Mouse (Mus musculus): ENCODE results near the gene Uba2. TPM values are rescaled to one million over a fixed set of nuclear protein-coding genes. Genes with fewer than 3 reads are reported as not detected.
"Not testable (repeated sequence)": the region's sequence is repeated elsewhere in the genome, so short reads cannot be mapped to it uniquely, and the experiment has no call there.

Gene Uba2
- polyA plus RNA-seq, 1 experiment from 2014 or later: 195 TPM

- Histone ChIP-seq H3K4me1 (replicated peaks) (no peaks in the 10 kb centered on the region; the same call in 1 of the 2 replicates), H3K9ac (no peak overlapping the region), H3K27ac (peak overlapping the region; percentile 23; the same call in 1 of the 2 replicates), H3K27me3 (no peaks in the 10 kb centered on the region), H3K9me3 (no peaks in the 10 kb centered on the region), H3K4me2 (no peak overlapping the region), H3K4me3 (no peak overlapping the region), H3K36me3 (peaks cover 19% of the 10 kb centered on the region)
- peak; percentile 30; the same call in 1 of the 2 replicates for ATAC-seq (ENCODE audit: low FRiP score)
- WGBS: 82% methylated on average over 6 of the region's 6 CpGs
Observed at GRCm38 (mm10) chr7:34122987-34123720, 46.2 kb downstream of the Uba2 start.

DNA sequence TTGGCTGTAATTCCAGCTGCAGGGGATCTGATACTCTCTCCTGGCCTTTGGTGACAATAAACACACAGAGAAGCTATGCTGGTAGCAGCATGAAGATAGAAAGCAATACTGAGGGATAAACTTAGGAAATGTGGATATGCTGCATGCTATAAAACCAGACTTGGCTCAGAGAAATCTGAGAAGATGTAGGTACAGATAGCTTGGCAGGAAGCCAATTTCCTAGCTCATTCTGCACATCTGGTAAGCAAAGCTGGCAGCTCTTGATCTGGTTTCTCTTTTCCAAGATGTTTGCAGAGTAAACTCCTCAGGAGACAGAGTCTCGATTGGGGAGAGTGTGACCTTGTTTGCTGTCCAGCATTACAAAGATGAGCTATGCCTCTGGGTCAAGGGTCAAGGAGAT is 48.8 kb downstream of the Uba2 start:
- peaks cover 32% of the 10 kb centered on the region for H3K36me3 ChIP-seq
- not testable (repeated sequence) for H3K4me1 ChIP-seq (replicated peaks); H3K9me3 ChIP-seq; ATAC-seq (ENCODE audit: low FRiP score); H3K27ac ChIP-seq; H3K9ac ChIP-seq; H3K4me2 ChIP-seq; H3K27me3 ChIP-seq; H3K4me3 ChIP-seq
- WGBS: 63% methylated on average over 1 of the region's 1 CpGs

DNA sequence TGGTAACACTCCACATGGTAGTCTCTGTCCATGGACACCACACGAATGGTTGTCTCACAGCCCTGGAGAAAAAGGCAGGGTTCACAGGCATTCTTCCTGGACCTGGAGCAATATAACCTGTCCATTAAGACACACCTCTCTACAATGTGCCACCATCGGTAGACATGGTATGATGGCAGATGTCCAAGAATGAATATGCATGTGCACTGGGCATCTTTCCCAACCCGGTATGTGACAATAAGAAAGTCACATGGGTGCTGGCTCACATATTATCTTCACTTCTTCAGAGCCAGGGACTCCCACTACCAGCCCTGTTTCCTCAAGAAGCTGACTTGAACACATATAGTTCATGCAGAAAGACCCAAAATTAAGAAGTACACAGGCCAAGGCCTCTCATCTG is 52.8 kb downstream of the Uba2 start:
- ATAC-seq (ENCODE audit: low FRiP score): no peak
- no peak overlapping the region for H3K4me2 ChIP-seq
- no peak overlapping the region for H3K9ac ChIP-seq
- no peak overlapping the region for H3K4me3 ChIP-seq
- H3K27ac ChIP-seq: no peak overlapping the region
- H3K9me3 ChIP-seq: no peaks in the 10 kb centered on the region
- H3K36me3 ChIP-seq: peaks cover 67% of the 10 kb centered on the region
- 82% methylated on average over 3 of the region's 3 CpGs for WGBS
- H3K27me3 ChIP-seq: no peaks in the 10 kb centered on the region
- no peaks in the 10 kb centered on the region for H3K4me1 ChIP-seq (replicated peaks)

GRCm38 (mm10) chr7:34109190-34109589 is 60.2 kb downstream of the Uba2 start:
- H3K4me3 ChIP-seq: no peak overlapping the region
- no peak overlapping the region for H3K27ac ChIP-seq
- 0 out of 2 replicates have a peak, but pooled peaks have one; percentile 29 for ATAC-seq (ENCODE audit: low FRiP score)
- no peaks in the 10 kb centered on the region for H3K9me3 ChIP-seq
- H3K36me3 ChIP-seq: peaks cover 46% of the 10 kb centered on the region
- H3K9ac ChIP-seq: no peak overlapping the region
- 69% methylated on average over 5 of the region's 5 CpGs for WGBS
- no peak overlapping the region for H3K4me2 ChIP-seq
- H3K27me3 ChIP-seq: no peaks in the 10 kb centered on the region
- 0 out of 2 replicates have a peak, but pooled peaks cover 2% of the 10 kb centered on the region for H3K4me1 ChIP-seq (replicated peaks)

DNA sequence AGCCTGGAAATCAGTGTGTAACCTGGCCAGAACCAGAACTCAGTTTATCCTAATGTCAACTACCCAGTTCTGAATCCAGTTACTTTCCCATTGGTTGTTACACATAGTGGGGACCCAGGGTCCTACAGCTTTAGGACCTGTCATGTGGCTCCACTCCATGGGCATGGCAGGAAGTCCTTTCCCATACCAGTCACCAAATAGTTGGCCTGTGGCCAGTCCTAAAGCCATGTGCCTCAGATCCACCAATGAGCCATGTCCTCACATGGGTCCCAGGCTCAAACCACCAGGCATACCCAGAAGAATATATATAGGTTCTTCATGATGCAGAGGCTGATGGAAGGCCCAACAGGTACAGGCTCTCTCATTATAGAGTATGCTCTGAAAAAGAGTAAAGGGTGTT is 68.1 kb downstream of the Uba2 start:
- Histone ChIP-seq H3K27me3 (no peaks in the 10 kb centered on the region), H3K36me3 (peaks cover 3% of the 10 kb centered on the region; the same call in 1 of the 2 replicates), H3K4me2 (no peak overlapping the region), H3K4me1 (replicated peaks) (no peaks in the 10 kb centered on the region), H3K9ac (no peak overlapping the region), H3K27ac (no peak overlapping the region), H3K4me3 (no peak overlapping the region), H3K9me3 (no peaks in the 10 kb centered on the region)
- ATAC-seq (ENCODE audit: low FRiP score): no peak

DNA sequence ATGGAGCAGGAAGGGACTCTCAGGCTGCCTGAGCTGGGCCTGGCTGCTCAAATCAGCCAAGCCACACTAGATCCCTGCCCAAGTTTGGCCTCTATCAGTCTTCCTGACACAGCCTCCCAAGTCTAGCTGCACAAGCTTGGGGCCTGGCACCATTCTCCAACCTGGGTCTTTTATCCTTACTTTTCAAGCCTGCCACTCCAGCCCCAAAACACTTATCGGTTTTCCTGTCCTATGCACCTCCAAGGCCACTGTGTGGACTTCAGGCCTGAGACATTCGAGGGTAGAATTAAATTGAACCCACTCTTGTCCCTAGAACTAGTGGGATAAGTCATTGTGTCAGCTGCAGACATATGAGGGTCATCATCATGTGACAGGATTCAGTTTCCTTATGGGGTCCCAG is 69.4 kb downstream of the Uba2 start:
- 85% methylated on average over 2 of the region's 2 CpGs for WGBS
- H3K4me3 ChIP-seq: no peak overlapping the region
- no peaks in the 10 kb centered on the region for H3K4me1 ChIP-seq (replicated peaks)
- no peak overlapping the region for H3K9ac ChIP-seq
- H3K27me3 ChIP-seq: no peaks in the 10 kb centered on the region
- ATAC-seq (ENCODE audit: low FRiP score): no peak
- H3K36me3 ChIP-seq: peaks cover 3% of the 10 kb centered on the region; the same call in 1 of the 2 replicates
- no peak overlapping the region for H3K27ac ChIP-seq
- H3K9me3 ChIP-seq: peaks cover 5% of the 10 kb centered on the region; the same call in 1 of the 2 replicates
- no peak overlapping the region for H3K4me2 ChIP-seq

DNA sequence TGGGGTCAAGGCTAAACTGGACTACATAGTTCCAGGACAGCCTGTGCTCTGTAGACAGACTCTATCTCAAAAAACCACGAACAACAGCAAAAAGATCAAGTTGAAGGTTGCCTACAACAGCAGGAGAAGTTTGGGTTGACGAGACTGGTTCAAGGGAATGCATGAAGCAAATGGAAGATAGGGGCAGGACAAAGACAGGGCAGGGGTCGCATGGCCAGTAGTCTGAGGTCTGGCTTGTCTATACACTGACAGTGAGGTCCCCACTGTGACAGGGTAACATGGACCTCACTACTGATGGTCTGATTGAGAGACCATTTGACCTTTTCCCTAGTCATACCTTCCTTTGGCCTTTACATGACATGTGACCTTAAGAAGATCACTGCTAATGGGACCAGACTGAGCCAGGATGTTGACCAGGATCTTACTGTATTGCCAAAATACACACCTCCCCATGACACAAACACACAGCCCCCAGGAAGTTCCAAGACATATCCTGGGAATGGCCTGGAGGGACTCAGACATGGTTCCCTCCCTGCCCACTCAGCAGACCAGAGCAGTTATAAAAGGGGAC is 74.4 kb downstream of the Uba2 start, which contains the start of gene Scgb1b30:
Gene Scgb1b30, plus strand, starts transcription at position 521 of the 571 bp plus-strand sequence.
- H3K36me3 ChIP-seq: no peaks in the 10 kb centered on the region
- H3K9ac ChIP-seq: no peak within 1 kb of the TSS
- H3K9me3 ChIP-seq: peaks cover 12% of the 10 kb centered on the region; the same call in 1 of the 2 replicates
- no peaks in the 10 kb centered on the region for H3K4me1 ChIP-seq (replicated peaks)
- H3K27ac ChIP-seq: no peak within 1 kb of the TSS
- ATAC-seq (ENCODE audit: low FRiP score): no peak
- 84% methylated on average over 3 of the region's 3 CpGs for WGBS
- no peaks in the 10 kb centered on the region for H3K27me3 ChIP-seq
- H3K4me3 ChIP-seq: no peak within 1 kb of the TSS
- no peak within 1 kb of the TSS for H3K4me2 ChIP-seq

Other genes starting within 250 kb of the Uba2 start
- gene Scgb2b26, start 224.6 kb downstream of the Uba2 start, polyA plus RNA-seq (2015; fragmentation: Nextera tagmentation; extraction: Ambion mirVana): not detected in 2 replicates
- not detected in 2 replicates for gene Scgb2b27, start 155.7 kb downstream of the Uba2 start, polyA plus RNA-seq (2015; fragmentation: Nextera tagmentation; extraction: Ambion mirVana)
- not detected in 2 replicates for gene Scgb1b27, start 148.1 kb downstream of the Uba2 start, polyA plus RNA-seq (2015; fragmentation: Nextera tagmentation; extraction: Ambion mirVana)
- not detected in 2 replicates for gene Scgb1b30, start 74.2 kb downstream of the Uba2 start, polyA plus RNA-seq (2015; fragmentation: Nextera tagmentation; extraction: Ambion mirVana)
- 3.1 and 4.6 TPM in 2 replicates for gene Wtip, start 36.3 kb downstream of the Uba2 start, polyA plus RNA-seq (2015; fragmentation: Nextera tagmentation; extraction: Ambion mirVana)
- gene Pdcd2l, start 27.1 kb upstream of the Uba2 start, polyA plus RNA-seq (2015; fragmentation: Nextera tagmentation; extraction: Ambion mirVana): 82.7 and 87.9 TPM in 2 replicates
- gene Gpi1, start 60.7 kb upstream of the Uba2 start, polyA plus RNA-seq (2015; fragmentation: Nextera tagmentation; extraction: Ambion mirVana): 216 TPM in 2 replicates
- not detected in 2 replicates for gene Gm6096, start 81.4 kb upstream of the Uba2 start, polyA plus RNA-seq (2015; fragmentation: Nextera tagmentation; extraction: Ambion mirVana)
- gene 4931406P16Rik, start 144.0 kb upstream of the Uba2 start, polyA plus RNA-seq (2015; fragmentation: Nextera tagmentation; extraction: Ambion mirVana): 32.1 and 34.4 TPM in 2 replicates
- 67.3 and 68.1 TPM in 2 replicates for gene Lsm14a, start 223.7 kb upstream of the Uba2 start, polyA plus RNA-seq (2015; fragmentation: Nextera tagmentation; extraction: Ambion mirVana)

All from hindbrain, embryonic 13.5 days (tissue).